Mouse (Mus musculus): ENCODE results near the gene Lgals2. TPM values are rescaled to one million over a fixed set of nuclear protein-coding genes. Genes with fewer than 3 reads are reported as not detected.
"Not testable (repeated sequence)": the region's sequence is repeated elsewhere in the genome, so short reads cannot be mapped to it uniquely, and the experiment has no call there.

Lgals2 gene
- polyA plus RNA-seq, 1 experiment from 2014 or later: not detected

- Histone ChIP-seq H3K36me3 (ENCODE audit: control insufficient read depth, insufficient read depth, low read length) (peaks cover 58% of the 10 kb centered on the region), H3K4me1 (ENCODE audit: control insufficient read depth in 2 of 2, insufficient read depth in 2 of 2, low read length in 2 of 2) (peaks cover 14 to 28% of the 10 kb centered on the region in 2 experiments), H3K27ac (replicated peaks in 1 of 2; ENCODE audit: control insufficient read depth in 1 of 2, insufficient read depth in 1 of 2, low read depth in 2 of 2, low read length in 2 of 2) (no peak overlapping the region), H3K4me2 (ENCODE audit: low read length) (no peak overlapping the region), H3K9ac (ENCODE audit: low read length) (no peak overlapping the region), H3K9me3 (ENCODE audit: control insufficient read depth, low read length) (no peaks in the 10 kb centered on the region), H3K27me3 (ENCODE audit: control insufficient read depth, insufficient read depth, low read length) (no peaks in the 10 kb centered on the region), H3K4me3 (ENCODE audit: control insufficient read depth in 1 of 2, insufficient read depth in 1 of 2, low read depth in 1 of 2, low read length in 2 of 2) (no peak overlapping the region)
- ATAC-seq (ENCODE audit: insufficient number of reproducible peaks, insufficient read depth, low FRiP score, low read depth): no peak
- 91% methylated on average over 8 of the region's 8 CpGs for WGBS
Measured at GRCm38 (mm10) chr15:78880432-78880831, 25.1 kb upstream of the Lgals2 start.

- H3K4me2 ChIP-seq (ENCODE audit: low read length); ATAC-seq (ENCODE audit: insufficient number of reproducible peaks, insufficient read depth, low FRiP score, low read depth); H3K4me3 ChIP-seq (ENCODE audit: control insufficient read depth in 1 of 2, insufficient read depth in 1 of 2, low read depth in 1 of 2, low read length in 2 of 2); H3K27me3 ChIP-seq (ENCODE audit: control insufficient read depth, insufficient read depth, low read length); H3K9me3 ChIP-seq (ENCODE audit: control insufficient read depth, low read length): not testable (repeated sequence)
- Histone ChIP-seq H3K9ac (ENCODE audit: low read length) (peak overlapping the region; percentile 30; the same call in 1 of the 2 replicates), H3K27ac (replicated peaks in 1 of 2; ENCODE audit: control insufficient read depth in 1 of 2, insufficient read depth in 1 of 2, low read depth in 2 of 2, low read length in 2 of 2) (peak overlapping the region in 1 of 2 experiments; percentile 39; a peak in 1 of 4 replicates), H3K36me3 (ENCODE audit: control insufficient read depth, insufficient read depth, low read length) (peaks cover 43% of the 10 kb centered on the region), H3K4me1 (ENCODE audit: control insufficient read depth in 2 of 2, insufficient read depth in 2 of 2, low read length in 2 of 2) (peaks cover 15 to 29% of the 10 kb centered on the region in 2 experiments)
- 50% methylated on average over 7 of the region's 7 CpGs for WGBS
Measured at GRCm38 (mm10) chr15:78878792-78879516, 23.6 kb upstream of the Lgals2 start.

GRCm38 (mm10) chr15:78877810-78878390 lies 22.6 kb upstream of the Lgals2 start:
- peaks cover 32% of the 10 kb centered on the region for H3K36me3 ChIP-seq (ENCODE audit: control insufficient read depth, insufficient read depth, low read length)
- 0 out of 2 replicates have a peak, but pooled peaks have one; percentile 0 for ATAC-seq (ENCODE audit: insufficient number of reproducible peaks, insufficient read depth, low FRiP score, low read depth)

GRCm38 (mm10) chr15:78876991-78877809 lies 21.9 kb upstream of the Lgals2 start, which contains the start of gene Gga1:
Gga1 (plus strand) TSS chr15:78877190.
- Histone ChIP-seq H3K27ac (replicated peaks in 1 of 2; ENCODE audit: control insufficient read depth in 1 of 2, insufficient read depth in 1 of 2, low read depth in 2 of 2, low read length in 2 of 2) (peak within 1 kb of the TSS; percentile 97 to 99), H3K4me3 (ENCODE audit: control insufficient read depth in 1 of 2, insufficient read depth in 1 of 2, low read depth in 1 of 2, low read length in 2 of 2) (peak within 1 kb of the TSS; percentile 64 to 80), H3K36me3 (ENCODE audit: control insufficient read depth, insufficient read depth, low read length) (peaks cover 25% of the 10 kb centered on the region), H3K9me3 (ENCODE audit: control insufficient read depth, low read length) (no peaks in the 10 kb centered on the region), H3K4me2 (ENCODE audit: low read length) (peak within 1 kb of the TSS; percentile 86), H3K9ac (ENCODE audit: low read length) (peak within 1 kb of the TSS; percentile 94), H3K4me1 (ENCODE audit: control insufficient read depth in 2 of 2, insufficient read depth in 2 of 2, low read length in 2 of 2) (peaks cover 16 to 30% of the 10 kb centered on the region in 2 experiments), H3K27me3 (ENCODE audit: control insufficient read depth, insufficient read depth, low read length) (no peaks in the 10 kb centered on the region)
- ATAC-seq (ENCODE audit: insufficient number of reproducible peaks, insufficient read depth, low FRiP score, low read depth): peak; percentile 91
- whole genome bisulfite sequencing: under 1% methylated on average over 86 of the region's 95 CpGs

More at GRCm38 (mm10) chr15:78877810-78878390, 22.6 kb upstream of the Lgals2 start:
- Histone ChIP-seq H3K4me2 (ENCODE audit: low read length) (peak overlapping the region; percentile 86), H3K27ac (replicated peaks in 1 of 2; ENCODE audit: control insufficient read depth in 1 of 2, insufficient read depth in 1 of 2, low read depth in 2 of 2, low read length in 2 of 2) (peak overlapping the region; percentile 97 to 99), H3K4me1 (ENCODE audit: control insufficient read depth in 2 of 2, insufficient read depth in 2 of 2, low read length in 2 of 2) (peaks cover 16 to 30% of the 10 kb centered on the region in 2 experiments), H3K9ac (ENCODE audit: low read length) (peak overlapping the region; percentile 94), H3K9me3 (ENCODE audit: control insufficient read depth, low read length) (no peaks in the 10 kb centered on the region), H3K27me3 (ENCODE audit: control insufficient read depth, insufficient read depth, low read length) (no peaks in the 10 kb centered on the region), H3K4me3 (ENCODE audit: control insufficient read depth in 1 of 2, insufficient read depth in 1 of 2, low read depth in 1 of 2, low read length in 2 of 2) (peak overlapping the region; percentile 64 to 80)
- WGBS: under 1% methylated on average over 17 of the region's 17 CpGs

GRCm38 (mm10) chr15:78876258-78876696 lies 20.9 kb upstream of the Lgals2 start:
- H3K4me3 ChIP-seq (ENCODE audit: control insufficient read depth in 1 of 2, insufficient read depth in 1 of 2, low read depth in 1 of 2, low read length in 2 of 2): peak overlapping the region; percentile 64 to 80
- H3K9ac ChIP-seq (ENCODE audit: low read length): peak overlapping the region; percentile 94
- H3K4me1 ChIP-seq (ENCODE audit: control insufficient read depth in 2 of 2, insufficient read depth in 2 of 2, low read length in 2 of 2): peaks cover 16 to 30% of the 10 kb centered on the region in 2 experiments
- no peaks in the 10 kb centered on the region for H3K27me3 ChIP-seq (ENCODE audit: control insufficient read depth, insufficient read depth, low read length)
- no peak for ATAC-seq (ENCODE audit: insufficient number of reproducible peaks, insufficient read depth, low FRiP score, low read depth)
- H3K36me3 ChIP-seq (ENCODE audit: control insufficient read depth, insufficient read depth, low read length): peaks cover 16% of the 10 kb centered on the region
- 1% methylated on average over 17 of the region's 17 CpGs for WGBS
- peak overlapping the region; percentile 97 to 99 for H3K27ac ChIP-seq (replicated peaks in 1 of 2; ENCODE audit: control insufficient read depth in 1 of 2, insufficient read depth in 1 of 2, low read depth in 2 of 2, low read length in 2 of 2)
- H3K9me3 ChIP-seq (ENCODE audit: control insufficient read depth, low read length): no peaks in the 10 kb centered on the region
- peak overlapping the region; percentile 86 for H3K4me2 ChIP-seq (ENCODE audit: low read length)

GRCm38 (mm10) chr15:78875537-78875936 lies 20.2 kb upstream of the Lgals2 start:
- Histone ChIP-seq H3K27me3 (ENCODE audit: control insufficient read depth, insufficient read depth, low read length) (no peaks in the 10 kb centered on the region), H3K9me3 (ENCODE audit: control insufficient read depth, low read length) (no peaks in the 10 kb centered on the region), H3K4me3 (ENCODE audit: control insufficient read depth in 1 of 2, insufficient read depth in 1 of 2, low read depth in 1 of 2, low read length in 2 of 2) (no peak overlapping the region), H3K4me2 (ENCODE audit: low read length) (peak overlapping the region; percentile 86), H3K27ac (replicated peaks in 1 of 2; ENCODE audit: control insufficient read depth in 1 of 2, insufficient read depth in 1 of 2, low read depth in 2 of 2, low read length in 2 of 2) (peak overlapping the region in 1 of 2 experiments; percentile 97; a peak in 1 of 4 replicates), H3K36me3 (ENCODE audit: control insufficient read depth, insufficient read depth, low read length) (peaks cover 10% of the 10 kb centered on the region; the same call in 1 of the 2 replicates), H3K4me1 (ENCODE audit: control insufficient read depth in 2 of 2, insufficient read depth in 2 of 2, low read length in 2 of 2) (peaks cover 16 to 29% of the 10 kb centered on the region in 2 experiments), H3K9ac (ENCODE audit: low read length) (peak overlapping the region; percentile 94)
- 81% methylated on average over 5 of the region's 5 CpGs for whole genome bisulfite sequencing
- no peak for ATAC-seq (ENCODE audit: insufficient number of reproducible peaks, insufficient read depth, low FRiP score, low read depth)

- Histone ChIP-seq H3K4me3 (ENCODE audit: control insufficient read depth in 1 of 2, insufficient read depth in 1 of 2, low read depth in 1 of 2, low read length in 2 of 2) (no peak overlapping the region), H3K27me3 (ENCODE audit: control insufficient read depth, insufficient read depth, low read length) (no peaks in the 10 kb centered on the region), H3K4me1 (ENCODE audit: control insufficient read depth in 2 of 2, insufficient read depth in 2 of 2, low read length in 2 of 2) (peaks cover 16 to 24% of the 10 kb centered on the region in 2 experiments), H3K9ac (ENCODE audit: low read length) (no peak overlapping the region), H3K4me2 (ENCODE audit: low read length) (no peak overlapping the region), H3K36me3 (ENCODE audit: control insufficient read depth, insufficient read depth, low read length) (peaks cover 7% of the 10 kb centered on the region; the same call in 1 of the 2 replicates), H3K27ac (replicated peaks in 1 of 2; ENCODE audit: control insufficient read depth in 1 of 2, insufficient read depth in 1 of 2, low read depth in 2 of 2, low read length in 2 of 2) (no peak overlapping the region), H3K9me3 (ENCODE audit: control insufficient read depth, low read length) (no peaks in the 10 kb centered on the region)
- 72% methylated on average over 8 of the region's 8 CpGs for WGBS
- ATAC-seq (ENCODE audit: insufficient number of reproducible peaks, insufficient read depth, low FRiP score, low read depth): no peak
Measured at GRCm38 (mm10) chr15:78874989-78875388, 19.7 kb upstream of the Lgals2 start.
